Mouse (Mus musculus) mesoderm, embryonic 11.5 days (tissue): ENCODE data around the gene Eml6.
"Not testable (repeated sequence)": the region's sequence is repeated elsewhere in the genome, so short reads cannot be mapped to it uniquely, and the experiment has no call there.

Experiments
- DNase-seq: peaks from one replicate; pipeline ENCODE4 v3.0.0-alpha.2; 2012; ENCODE audit warnings: low read depth, low spot score

Eml6 gene

DNA sequence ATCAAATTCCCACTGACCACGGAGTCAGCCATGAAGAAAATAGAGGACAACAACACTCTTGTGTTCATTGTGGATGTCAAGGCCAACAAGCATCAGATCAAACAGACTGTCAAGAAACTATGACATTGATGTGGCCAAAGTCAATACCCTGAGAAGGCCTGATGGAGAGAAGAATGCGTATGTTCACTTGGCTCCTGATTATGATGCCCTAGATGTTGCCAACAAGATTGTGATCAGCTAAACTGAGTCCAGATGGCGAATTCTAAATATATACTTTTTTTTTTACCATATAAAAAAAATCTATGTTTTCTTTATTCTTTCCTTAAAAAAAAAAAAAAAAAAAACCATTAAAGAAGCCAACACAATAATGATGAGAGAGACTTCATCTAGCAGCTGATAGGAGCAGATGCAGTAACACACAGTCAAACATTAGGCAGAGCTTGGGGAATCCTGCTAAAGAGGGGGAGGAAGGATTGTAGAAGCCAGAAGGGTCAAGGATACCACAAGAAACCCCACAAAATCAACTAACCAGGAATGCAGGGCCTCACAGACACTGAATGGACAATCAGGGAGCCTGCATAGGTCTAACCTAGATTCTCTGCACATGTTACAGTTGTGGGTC, 185.1 kb downstream of the Eml6 start:
- DNase-seq, result no peak

DNA sequence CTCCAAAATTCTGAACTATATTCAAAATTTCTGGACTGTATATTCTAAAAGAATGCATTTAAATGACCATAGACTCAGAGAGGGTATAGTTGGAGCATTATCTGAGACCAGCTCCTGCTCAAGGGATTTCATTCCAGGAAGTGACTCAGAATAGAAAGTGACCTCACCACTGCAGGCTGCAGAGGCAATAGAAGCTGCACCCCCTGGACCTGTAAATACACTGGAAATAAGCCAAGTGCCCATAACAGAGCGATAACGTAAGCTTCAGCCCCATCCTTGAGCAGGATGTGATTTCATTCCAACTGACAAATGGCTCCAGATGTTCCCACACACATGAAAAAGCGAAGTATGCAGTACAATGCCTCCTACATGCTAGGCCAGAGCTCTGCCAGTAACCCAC, 186.1 kb downstream of the Eml6 start:
- peak; percentile 39 for DNase-seq

DNA sequence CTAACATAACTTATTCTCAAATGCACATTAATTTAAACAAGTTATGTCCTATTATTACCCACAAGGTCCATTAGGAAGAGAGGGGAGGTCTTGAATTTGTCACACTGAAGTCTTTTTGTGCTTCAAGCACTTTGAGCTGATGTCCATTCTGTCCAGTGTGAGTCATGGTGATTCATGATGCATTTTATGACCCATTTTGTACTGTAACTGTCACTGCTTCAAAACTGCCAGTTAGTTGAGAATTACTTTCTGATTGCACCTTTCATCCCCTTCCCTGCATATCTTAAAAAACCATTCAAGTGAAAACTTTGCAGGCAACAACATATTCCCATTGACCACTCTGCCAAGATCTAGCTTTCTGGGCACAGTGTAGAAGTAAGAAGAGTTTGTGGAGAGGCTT, 188.8 kb downstream of the Eml6 start:
- no peak for DNase-seq

GRCm38 (mm10) chr11:29827729-29828128, 198.1 kb downstream of the Eml6 start:
- no peak for DNase-seq

DNA sequence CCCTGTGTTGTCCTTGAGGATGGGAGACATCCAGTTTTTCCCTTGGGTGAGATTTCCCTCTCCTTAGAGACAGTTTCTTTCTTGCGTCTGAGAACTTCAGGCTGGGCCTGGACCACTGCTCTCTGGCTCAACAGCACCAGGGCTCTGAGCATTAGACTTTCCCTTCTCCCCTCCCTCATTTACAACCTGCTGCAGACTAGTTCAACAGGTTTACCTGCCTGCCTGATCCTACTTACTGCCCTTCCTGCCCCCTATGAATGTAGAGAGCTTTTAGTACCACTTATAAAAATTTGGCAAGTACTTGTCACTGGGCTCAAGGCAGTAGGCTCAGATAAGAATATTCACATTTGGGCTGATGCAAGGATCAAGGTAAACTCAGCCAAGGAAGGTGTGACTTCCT, 199.8 kb downstream of the Eml6 start:
- no peak for DNase-seq

GRCm38 (mm10) chr11:29825271-29825718, 200.5 kb downstream of the Eml6 start, which contains the start of gene 4931440F15Rik:
TSS of gene 4931440F15Rik (minus strand) at chr11:29825668.
- not testable (repeated sequence) for DNase-seq

DNA sequence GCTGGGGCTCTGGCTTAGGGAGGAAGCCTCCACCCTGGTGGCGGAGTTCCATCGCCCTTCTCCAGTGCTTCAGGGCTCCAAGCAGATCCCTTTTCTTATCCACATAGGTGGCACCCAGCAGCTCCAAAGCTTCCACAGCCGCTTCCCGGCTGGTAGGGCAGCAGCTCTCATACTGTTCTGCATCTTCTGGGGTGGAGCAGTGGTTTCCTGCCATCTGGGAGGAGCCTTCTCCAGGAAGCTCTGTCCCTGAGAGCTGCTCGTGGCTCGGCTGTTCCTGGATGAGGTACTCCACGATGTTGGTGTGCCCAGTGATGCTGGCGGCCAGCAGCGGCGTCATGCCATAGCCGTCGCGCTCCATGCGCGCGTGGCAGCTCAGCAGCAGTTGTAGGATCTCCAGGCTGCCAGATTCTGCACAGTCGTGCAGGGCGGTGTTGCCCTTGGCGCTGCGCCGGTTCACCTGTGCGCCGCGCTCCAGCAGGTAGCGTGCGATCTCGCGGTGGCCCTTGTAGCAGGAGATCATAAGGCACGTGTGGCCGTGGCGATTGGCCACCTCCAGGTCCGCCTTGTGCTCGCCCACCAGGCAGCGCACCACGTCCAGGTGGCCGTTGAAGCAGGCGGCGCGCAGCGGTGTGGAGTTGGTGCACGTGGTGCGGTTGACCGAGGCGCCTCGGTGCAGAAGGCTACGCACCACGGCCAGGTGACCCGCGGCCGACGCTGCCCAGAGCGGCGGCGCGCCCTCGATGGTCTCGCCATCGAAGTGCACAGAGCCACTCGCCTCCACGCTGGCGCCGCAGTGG, 201.2 kb downstream of the Eml6 start:
- not testable (repeated sequence) for DNase-seq

- DNase-seq, result no peak
Measured at GRCm38 (mm10) chr11:29823141-29823540, 202.7 kb downstream of the Eml6 start.

DNA sequence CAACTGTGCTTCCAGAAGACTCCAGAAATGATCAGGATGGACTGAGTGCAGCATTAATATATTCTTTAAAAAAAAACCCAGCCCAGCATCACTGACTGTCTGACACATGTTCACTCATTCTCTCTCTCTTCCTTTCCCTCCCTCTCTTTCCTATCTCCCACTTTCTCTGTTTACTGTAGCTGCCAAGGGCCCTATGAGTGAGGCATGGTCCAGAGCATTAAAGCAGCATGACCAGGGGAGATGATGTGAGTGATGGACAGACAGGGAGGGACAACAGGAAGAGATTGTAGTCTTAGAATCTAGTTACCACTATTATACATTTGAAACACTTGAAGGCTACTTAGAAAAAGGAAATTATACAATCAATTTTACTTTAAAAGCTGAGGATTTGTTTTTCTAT, 210.2 kb downstream of the Eml6 start:
- no peak for DNase-seq

DNA sequence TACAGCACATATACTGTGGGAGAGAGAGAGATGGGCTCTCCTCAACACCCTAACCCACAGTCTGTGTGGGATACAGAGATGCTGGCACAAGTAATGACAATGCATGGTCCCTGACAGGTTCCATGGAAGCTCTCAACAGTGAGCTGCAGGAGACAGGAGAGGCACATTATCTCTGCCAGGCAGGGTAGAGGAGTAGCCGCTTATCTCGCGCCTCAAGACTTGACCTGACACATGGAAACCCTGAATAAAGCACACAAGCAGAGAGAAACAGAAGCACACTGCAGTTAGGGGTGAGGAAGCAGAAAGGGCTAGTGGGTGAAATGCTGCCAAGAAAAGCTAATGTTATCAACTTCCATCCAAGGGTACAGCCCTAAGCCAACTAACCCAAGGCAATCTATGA, 210.6 kb downstream of the Eml6 start:
- DNase-seq, result no peak

GRCm38 (mm10) chr11:29813267-29813666, 212.6 kb downstream of the Eml6 start:
- no peak for DNase-seq

- no peak for DNase-seq
Measured at GRCm38 (mm10) chr11:29812475-29812874, 213.4 kb downstream of the Eml6 start.

DNA sequence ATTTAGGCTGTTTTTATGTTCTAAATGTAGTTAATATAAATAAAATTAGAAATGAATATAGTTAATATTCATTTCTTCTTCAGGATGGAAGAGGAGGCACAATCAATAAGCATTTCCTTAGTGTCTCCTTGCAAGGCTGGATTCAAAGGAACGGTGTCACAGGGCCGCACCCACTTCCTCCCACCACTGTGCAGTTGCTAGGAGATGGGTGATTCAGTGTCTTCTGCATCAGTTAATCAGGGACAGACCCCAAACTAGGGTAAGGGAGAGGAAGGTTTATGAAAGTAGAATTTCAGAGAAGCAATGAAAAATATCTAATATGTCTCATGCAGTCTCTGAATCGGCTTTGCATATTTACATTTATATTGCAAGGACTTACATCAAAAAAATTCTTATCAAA, 215.5 kb downstream of the Eml6 start:
- no peak for DNase-seq

GRCm38 (mm10) chr11:29808981-29809589, 216.7 kb downstream of the Eml6 start:
- no peak for DNase-seq

DNA sequence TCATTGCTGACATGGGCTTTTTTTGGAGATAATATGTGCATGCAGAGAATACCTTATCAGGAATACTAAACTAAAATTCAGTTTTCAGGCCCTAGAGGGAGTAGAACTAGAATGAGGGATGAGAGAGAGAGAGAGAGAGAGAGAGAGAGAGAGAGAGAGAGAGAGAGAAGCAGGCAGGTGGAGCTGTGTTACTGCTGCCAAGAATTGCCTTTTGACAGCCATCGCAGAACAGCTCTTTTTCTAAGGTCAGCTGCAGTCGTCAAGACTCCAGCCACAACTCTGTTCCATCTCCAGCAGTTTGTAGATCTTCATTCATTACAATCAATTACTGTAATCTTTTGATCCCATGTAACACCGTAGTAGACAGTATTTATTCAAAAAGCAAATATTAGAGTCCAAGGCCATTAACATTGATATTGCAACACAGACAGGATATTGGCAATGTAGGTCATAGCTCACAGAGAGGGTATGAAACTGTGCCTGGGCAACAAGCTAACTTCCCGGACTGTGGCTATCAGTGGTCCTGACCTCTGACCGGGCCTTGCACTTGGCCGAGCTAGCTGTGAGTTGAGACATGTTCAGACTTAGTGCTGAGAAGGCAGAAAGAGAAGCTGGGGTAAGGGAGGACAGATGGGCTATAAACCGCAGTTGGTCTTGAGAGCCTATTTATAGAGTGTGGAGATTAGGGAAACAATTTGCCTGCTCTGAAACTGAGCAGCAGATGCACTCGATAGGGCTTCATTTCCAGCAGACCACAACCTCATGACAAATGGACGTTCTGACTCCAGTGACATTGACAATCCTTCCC, 217.5 kb downstream of the Eml6 start:
- DNase-seq, result peak; percentile 28

GRCm38 (mm10) chr11:29807325-29807724, 218.5 kb downstream of the Eml6 start:
- DNase-seq, result no peak

DNA sequence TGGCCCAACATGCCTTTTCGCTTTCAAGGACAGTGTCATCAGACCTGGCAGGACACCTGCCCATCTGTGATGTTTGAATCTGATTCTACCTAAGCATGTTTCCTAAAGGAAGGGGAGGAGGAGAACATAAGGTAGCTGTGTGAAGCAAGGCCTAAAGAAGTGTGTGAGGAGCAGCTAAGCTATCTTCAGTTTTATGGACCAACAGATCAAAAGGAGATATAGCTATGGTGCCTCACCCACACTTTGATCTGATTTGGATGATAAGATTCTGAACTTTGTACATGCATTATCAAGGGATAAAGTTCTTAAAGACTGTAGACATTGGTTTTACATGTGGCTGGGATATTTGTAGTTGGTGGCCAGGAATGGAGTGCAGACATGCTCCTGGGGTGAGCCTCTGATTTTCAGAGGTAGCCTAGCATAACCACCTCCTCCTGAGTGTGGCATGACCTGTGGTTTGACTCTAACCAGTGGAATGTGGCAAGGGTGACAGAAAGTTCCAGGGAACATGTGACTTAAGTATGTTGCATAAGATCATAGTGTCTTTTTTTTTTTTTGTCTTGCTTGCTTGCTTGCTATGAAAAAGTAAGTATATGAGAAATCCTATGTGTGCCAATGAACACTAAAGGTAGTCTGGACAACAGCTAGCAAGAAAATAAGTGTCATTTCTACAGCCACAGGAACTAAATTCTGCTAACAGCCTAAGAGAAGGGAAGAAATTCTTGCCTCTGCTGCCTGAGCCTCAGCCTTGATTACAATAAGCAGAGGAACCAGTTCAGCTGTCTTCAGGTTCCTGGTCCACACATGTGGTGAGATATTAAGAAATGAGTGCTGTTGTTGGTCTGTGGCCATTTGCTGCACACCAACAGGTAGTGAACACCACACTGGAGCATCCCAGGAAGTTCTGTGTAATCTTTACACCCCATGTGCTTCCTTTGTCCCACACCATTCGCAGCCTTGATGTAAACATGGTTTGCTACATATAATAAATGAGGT, 224.1 kb downstream of the Eml6 start:
- no peak for DNase-seq

GRCm38 (mm10) chr11:29799839-29800238, 226.0 kb downstream of the Eml6 start:
- DNase-seq, result no peak

GRCm38 (mm10) chr11:29795106-29795505, 230.7 kb downstream of the Eml6 start:
- no peak for DNase-seq

- DNase-seq, result no peak
Measured at GRCm38 (mm10) chr11:29794475-29794874, 231.4 kb downstream of the Eml6 start.

GRCm38 (mm10) chr11:29790796-29791195, 235.0 kb downstream of the Eml6 start:
- DNase-seq, result no peak
